Mouse (Mus musculus) E14TG2a.4 (cell line): Measurements from ENCODE around the gene Higd1a.

Source experiments
- CTCF ChIP-seq: conservative IDR thresholded peaks from 2 replicates; pipeline ENCODE4 v1.5.1; 2014; ENCODE audit warnings: low read length
- POU5F1 ChIP-seq: IDR thresholded peaks from 2 replicates; pipeline ENCODE4 v1.6.1; 2014; ENCODE audit warnings: low read length, borderline replicate concordance

DNA sequence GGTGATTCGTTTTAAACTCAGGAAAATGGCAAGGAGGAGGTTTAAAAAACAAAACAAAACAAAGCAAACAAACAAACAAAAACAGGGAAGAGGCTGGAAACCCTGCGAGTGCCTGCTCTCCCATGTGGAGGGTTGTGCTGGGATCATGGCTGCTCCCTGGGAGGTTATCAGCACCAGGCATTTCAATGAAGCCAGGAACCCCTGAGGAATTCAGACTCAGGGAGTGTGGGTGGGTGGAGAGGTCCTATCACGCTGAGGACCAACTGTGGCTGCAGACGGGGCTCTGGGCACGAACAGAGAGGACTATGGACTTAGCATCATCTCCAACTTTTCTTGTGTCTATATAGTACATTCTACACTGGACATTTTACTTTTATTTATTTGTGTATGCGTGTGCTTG lies 41.1 kb upstream of the Higd1a start:
- TF ChIP-seq CTCF: no peak
- no peak for TF ChIP-seq POU5F1
